Mouse (Mus musculus): Measurements from ENCODE around the gene Tapbp. TPM values are rescaled to one million over a fixed set of nuclear protein-coding genes. Genes with fewer than 3 reads are reported as not detected.

The Tapbp gene
- polyA plus RNA-seq, 1 experiment from 2014 or later: 29.1 TPM

- H3K9ac ChIP-seq (ENCODE audit: low read depth, low read length): peak within 1 kb of the TSS; percentile 96
- no peaks in the 10 kb centered on the region for H3K9me3 ChIP-seq (ENCODE audit: control insufficient read depth, low read length)
- DNase-seq (ENCODE audit: low spot score) (peak; percentile 96), ATAC-seq (replicated peaks; ENCODE audit: low FRiP score) (peak; percentile 96)
- H3K4me1 ChIP-seq (replicated peaks; ENCODE audit: control insufficient read depth, insufficient read depth, low read length): peaks cover 16% of the 10 kb centered on the region
- H3K4me3 ChIP-seq (ENCODE audit: low read depth, low read length): peak within 1 kb of the TSS; percentile 94
- under 1% methylated on average over 68 of the region's 68 CpGs for WGBS
- no peaks in the 10 kb centered on the region for H3K27me3 ChIP-seq (replicated peaks; ENCODE audit: control insufficient read depth, insufficient read depth, low read length)
- peak within 1 kb of the TSS; percentile 98 for H3K4me2 ChIP-seq
- H3K36me3 ChIP-seq (ENCODE audit: control insufficient read depth, insufficient read depth, low read length): peaks cover 34% of the 10 kb centered on the region
- H3K27ac ChIP-seq (ENCODE audit: low read depth, low read length): peak within 1 kb of the TSS; percentile 94
These were observed 6.4 kb upstream of the Tapbp start, which contains the start of gene Daxx for GRCm38 (mm10) chr17:33909077-33909868. Daxx (plus strand) TSS chr17:33909414.

DNA sequence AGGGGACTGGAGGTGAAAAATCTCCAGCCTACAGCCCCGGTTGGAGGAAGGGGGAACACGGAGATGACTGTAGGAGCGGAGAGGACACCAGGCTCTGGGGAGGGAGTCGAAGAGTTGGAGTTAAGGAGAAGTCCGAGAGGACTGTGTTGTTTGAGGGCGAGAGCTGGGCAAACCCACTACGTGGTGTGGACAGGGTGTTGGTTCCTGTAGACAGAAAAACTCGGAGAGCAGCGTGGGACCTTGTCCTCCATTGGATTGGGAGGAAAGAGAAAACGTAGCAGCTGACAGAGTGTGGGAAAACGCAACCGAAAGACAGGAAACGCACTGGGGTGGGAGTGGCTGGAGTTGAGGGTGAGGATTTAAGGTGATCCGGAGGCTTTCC is 5.8 kb upstream of the Tapbp start:
- Histone ChIP-seq H3K4me3 (ENCODE audit: low read depth, low read length) (peak overlapping the region; percentile 94), H3K9ac (ENCODE audit: low read depth, low read length) (peak overlapping the region; percentile 96), H3K27ac (ENCODE audit: low read depth, low read length) (peak overlapping the region; percentile 94), H3K36me3 (ENCODE audit: control insufficient read depth, insufficient read depth, low read length) (peaks cover 38% of the 10 kb centered on the region), H3K4me1 (replicated peaks; ENCODE audit: control insufficient read depth, insufficient read depth, low read length) (peaks cover 17% of the 10 kb centered on the region), H3K27me3 (replicated peaks; ENCODE audit: control insufficient read depth, insufficient read depth, low read length) (no peaks in the 10 kb centered on the region), H3K9me3 (ENCODE audit: control insufficient read depth, low read length) (no peaks in the 10 kb centered on the region), H3K4me2 (peak overlapping the region; percentile 98)
- WGBS: under 1% methylated on average over 14 of the region's 14 CpGs
- ATAC-seq (replicated peaks; ENCODE audit: low FRiP score): no peak; the same call in 1 of the 2 replicates
- no peak for DNase-seq (ENCODE audit: low spot score)

DNA sequence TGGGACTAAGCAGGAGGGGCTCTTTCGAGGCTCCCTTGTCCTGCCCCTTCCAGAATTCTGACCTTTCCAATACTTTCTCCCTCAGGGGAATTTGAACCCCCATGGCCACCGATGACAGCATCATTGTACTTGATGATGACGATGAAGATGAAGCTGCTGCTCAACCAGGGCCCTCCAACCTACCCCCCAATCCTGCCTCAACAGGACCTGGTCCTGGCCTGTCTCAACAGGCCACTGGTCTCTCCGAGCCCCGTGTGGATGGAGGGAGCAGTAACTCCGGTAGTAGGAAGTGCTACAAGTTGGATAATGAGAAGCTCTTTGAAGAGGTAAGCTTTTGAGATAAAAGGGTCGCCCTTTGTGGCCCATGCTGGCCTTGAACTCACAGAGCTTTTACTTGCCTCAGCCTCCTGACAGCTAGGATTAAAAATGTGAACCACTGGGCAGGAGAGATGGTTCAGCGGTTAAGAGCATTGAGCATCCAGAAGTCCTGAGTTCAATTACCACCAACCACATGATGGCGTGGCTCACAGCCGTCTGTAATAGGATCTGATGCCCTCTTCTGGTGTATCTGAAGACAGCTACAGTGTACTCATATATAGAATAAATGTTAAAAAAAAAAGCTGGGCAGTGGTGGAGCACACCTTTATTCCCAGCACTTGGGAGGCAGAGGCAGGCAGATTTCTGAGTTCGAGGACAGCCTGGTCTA is 5.2 kb upstream of the Tapbp start:
- Histone ChIP-seq H3K4me1 (replicated peaks; ENCODE audit: control insufficient read depth, insufficient read depth, low read length) (peaks cover 23% of the 10 kb centered on the region), H3K4me2 (peak overlapping the region; percentile 98), H3K27ac (ENCODE audit: low read depth, low read length) (peak overlapping the region; percentile 94; the same call in 1 of the 2 replicates), H3K9ac (ENCODE audit: low read depth, low read length) (peak overlapping the region; percentile 96), H3K36me3 (ENCODE audit: control insufficient read depth, insufficient read depth, low read length) (peaks cover 38% of the 10 kb centered on the region), H3K4me3 (ENCODE audit: low read depth, low read length) (peak overlapping the region; percentile 94), H3K9me3 (ENCODE audit: control insufficient read depth, low read length) (no peaks in the 10 kb centered on the region), H3K27me3 (replicated peaks; ENCODE audit: control insufficient read depth, insufficient read depth, low read length) (no peaks in the 10 kb centered on the region)
- WGBS: 46% methylated on average over 11 of the region's 11 CpGs
- ATAC-seq (replicated peaks; ENCODE audit: low FRiP score) (no peak), DNase-seq (ENCODE audit: low spot score) (no peak)

DNA sequence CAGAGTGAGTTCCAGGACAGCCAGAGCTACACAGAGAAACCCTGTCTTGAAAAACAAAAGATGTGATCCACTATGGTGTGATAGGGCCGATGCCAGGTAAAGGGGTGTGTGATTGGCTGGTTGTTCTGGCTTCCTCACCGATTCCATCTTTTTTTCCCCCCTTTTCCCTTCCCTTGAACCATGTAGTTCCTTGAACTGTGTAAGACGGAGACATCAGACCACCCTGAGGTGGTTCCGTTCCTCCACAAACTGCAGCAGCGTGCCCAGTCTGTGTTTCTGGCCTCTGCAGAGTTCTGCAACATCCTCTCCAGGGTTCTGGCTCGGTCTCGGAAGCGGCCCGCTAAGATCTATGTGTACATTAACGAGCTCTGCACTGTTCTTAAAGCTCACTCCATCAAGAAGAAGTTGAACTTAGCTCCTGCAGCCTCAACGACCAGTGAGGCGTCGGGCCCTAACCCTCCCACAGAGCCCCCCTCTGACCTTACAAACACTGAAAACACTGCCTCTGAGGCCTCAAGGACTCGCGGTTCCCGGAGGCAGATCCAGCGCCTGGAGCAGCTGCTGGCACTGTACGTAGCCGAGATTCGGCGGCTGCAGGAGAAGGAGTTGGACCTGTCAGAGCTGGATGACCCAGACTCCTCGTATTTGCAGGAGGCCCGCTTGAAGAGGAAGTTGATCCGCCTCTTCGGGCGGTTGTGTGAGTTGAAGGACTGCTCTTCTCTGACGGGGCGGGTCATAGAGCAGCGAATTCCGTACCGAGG is 4.5 kb upstream of the Tapbp start:
- Histone ChIP-seq H3K9me3 (ENCODE audit: control insufficient read depth, low read length) (no peaks in the 10 kb centered on the region), H3K9ac (ENCODE audit: low read depth, low read length) (no peak overlapping the region), H3K27ac (ENCODE audit: low read depth, low read length) (no peak overlapping the region), H3K4me3 (ENCODE audit: low read depth, low read length) (no peak overlapping the region), H3K36me3 (ENCODE audit: control insufficient read depth, insufficient read depth, low read length) (peaks cover 38% of the 10 kb centered on the region), H3K4me2 (no peak overlapping the region), H3K4me1 (replicated peaks; ENCODE audit: control insufficient read depth, insufficient read depth, low read length) (peaks cover 23% of the 10 kb centered on the region), H3K27me3 (replicated peaks; ENCODE audit: control insufficient read depth, insufficient read depth, low read length) (no peaks in the 10 kb centered on the region)
- ATAC-seq (replicated peaks; ENCODE audit: low FRiP score) (no peak), DNase-seq (ENCODE audit: low spot score) (no peak)
- WGBS: 91% methylated on average over 31 of the region's 31 CpGs

- peaks cover 23% of the 10 kb centered on the region for H3K4me1 ChIP-seq (replicated peaks; ENCODE audit: control insufficient read depth, insufficient read depth, low read length)
- no peak overlapping the region for H3K4me3 ChIP-seq (ENCODE audit: low read depth, low read length)
- H3K27ac ChIP-seq (ENCODE audit: low read depth, low read length): no peak overlapping the region
- peaks cover 38% of the 10 kb centered on the region for H3K36me3 ChIP-seq (ENCODE audit: control insufficient read depth, insufficient read depth, low read length)
- DNase-seq (ENCODE audit: low spot score): no peak
- no peaks in the 10 kb centered on the region for H3K9me3 ChIP-seq (ENCODE audit: control insufficient read depth, low read length)
- no peak for ATAC-seq (replicated peaks; ENCODE audit: low FRiP score)
- WGBS: 92% methylated on average over 28 of the region's 28 CpGs
- H3K9ac ChIP-seq (ENCODE audit: low read depth, low read length): no peak overlapping the region
- no peak overlapping the region for H3K4me2 ChIP-seq
- no peaks in the 10 kb centered on the region for H3K27me3 ChIP-seq (replicated peaks; ENCODE audit: control insufficient read depth, insufficient read depth, low read length)
These were observed 3.8 kb upstream of the Tapbp start for GRCm38 (mm10) chr17:33911813-33912414.

- Histone ChIP-seq H3K27ac (ENCODE audit: low read depth, low read length) (0 out of 2 replicates have a peak overlapping the region, but pooled peaks have one; percentile 13), H3K4me1 (replicated peaks; ENCODE audit: control insufficient read depth, insufficient read depth, low read length) (peaks cover 24% of the 10 kb centered on the region), H3K4me3 (ENCODE audit: low read depth, low read length) (no peak overlapping the region), H3K36me3 (ENCODE audit: control insufficient read depth, insufficient read depth, low read length) (peaks cover 51% of the 10 kb centered on the region), H3K4me2 (no peak overlapping the region; the same call in 1 of the 2 replicates), H3K9ac (ENCODE audit: low read depth, low read length) (no peak overlapping the region), H3K27me3 (replicated peaks; ENCODE audit: control insufficient read depth, insufficient read depth, low read length) (no peaks in the 10 kb centered on the region), H3K9me3 (ENCODE audit: control insufficient read depth, low read length) (0 out of 2 replicates have a peak, but pooled peaks cover 2% of the 10 kb centered on the region)
- WGBS: 87% methylated on average over 10 of the region's 10 CpGs
- ATAC-seq (replicated peaks; ENCODE audit: low FRiP score) (no peak), DNase-seq (ENCODE audit: low spot score) (no peak)
These were observed 2.4 kb upstream of the Tapbp start for GRCm38 (mm10) chr17:33913264-33913663.

- 0 out of 2 replicates have a peak overlapping the region, but pooled peaks have one; percentile 13 for H3K27ac ChIP-seq (ENCODE audit: low read depth, low read length)
These were observed 1.8 kb upstream of the Tapbp start for GRCm38 (mm10) chr17:33913905-33914304.

GRCm38 (mm10) chr17:33914969-33915391 is 719 bp upstream of the Tapbp start:
- H3K27me3 ChIP-seq (replicated peaks; ENCODE audit: control insufficient read depth, insufficient read depth, low read length): no peaks in the 10 kb centered on the region
- H3K4me1 ChIP-seq (replicated peaks; ENCODE audit: control insufficient read depth, insufficient read depth, low read length): peaks cover 34% of the 10 kb centered on the region
- 0 out of 2 replicates have a peak, but pooled peaks cover 2% of the 10 kb centered on the region for H3K9me3 ChIP-seq (ENCODE audit: control insufficient read depth, low read length)
- no peak for ATAC-seq (replicated peaks; ENCODE audit: low FRiP score)
- H3K27ac ChIP-seq (ENCODE audit: low read depth, low read length): peak overlapping the region; percentile 30; the same call in 1 of the 2 replicates
- peak overlapping the region; percentile 31 for H3K9ac ChIP-seq (ENCODE audit: low read depth, low read length)
- 66% methylated on average over 13 of the region's 13 CpGs for WGBS
- peak overlapping the region; percentile 66 for H3K4me3 ChIP-seq (ENCODE audit: low read depth, low read length)
- H3K36me3 ChIP-seq (ENCODE audit: control insufficient read depth, insufficient read depth, low read length): peaks cover 53% of the 10 kb centered on the region
- peak overlapping the region; percentile 76 for H3K4me2 ChIP-seq
- DNase-seq (ENCODE audit: low spot score): no peak

More at GRCm38 (mm10) chr17:33913905-33914304, 1.8 kb upstream of the Tapbp start:
- ATAC-seq (replicated peaks; ENCODE audit: low FRiP score) (no peak), DNase-seq (ENCODE audit: low spot score) (no peak)
- 0 out of 2 replicates have a peak, but pooled peaks cover 2% of the 10 kb centered on the region for H3K9me3 ChIP-seq (ENCODE audit: control insufficient read depth, low read length)
- H3K27me3 ChIP-seq (replicated peaks; ENCODE audit: control insufficient read depth, insufficient read depth, low read length): no peaks in the 10 kb centered on the region
- H3K9ac ChIP-seq (ENCODE audit: low read depth, low read length): no peak overlapping the region
- whole genome bisulfite sequencing: 93% methylated on average over 8 of the region's 8 CpGs
- peaks cover 30% of the 10 kb centered on the region for H3K4me1 ChIP-seq (replicated peaks; ENCODE audit: control insufficient read depth, insufficient read depth, low read length)
- H3K4me3 ChIP-seq (ENCODE audit: low read depth, low read length): no peak overlapping the region
- H3K36me3 ChIP-seq (ENCODE audit: control insufficient read depth, insufficient read depth, low read length): peaks cover 53% of the 10 kb centered on the region
- H3K4me2 ChIP-seq: no peak overlapping the region; the same call in 1 of the 2 replicates

All from liver, embryonic 11.5 days (tissue).